In the genomic region with DNA sequence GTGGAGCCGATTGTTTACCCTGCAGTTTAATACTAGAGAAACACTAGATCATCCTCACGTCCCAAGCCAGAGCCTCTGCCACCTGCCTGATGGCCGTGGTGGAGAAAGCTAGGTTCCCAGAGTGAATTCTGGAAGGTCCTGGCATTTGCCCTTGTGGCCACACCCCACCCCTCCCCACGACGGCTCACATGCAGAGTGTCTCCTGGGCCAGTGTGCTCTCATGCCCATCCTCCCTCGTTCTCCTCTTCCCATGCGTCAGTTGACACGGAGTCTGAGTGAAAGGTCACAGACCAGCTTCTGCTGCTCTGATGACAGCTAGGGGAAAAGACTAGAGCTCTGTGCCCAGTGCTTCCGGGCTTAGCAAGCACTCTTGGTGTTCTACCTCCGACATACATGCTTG, we compare ENCODE assay signal across 9 mouse cellular contexts. TPM values are rescaled to one million over a fixed set of nuclear protein-coding genes. Genes with fewer than 3 reads are reported as not detected.
DNase-seq lines count a peak whose midpoint lies in the region.
"Had no signal": no experiment of that assay in that cellular context is flagged by ENCODE, and none has a peak within 500 bp of the region (broad histone marks: within the 10 kb centered on the region; RNA-seq: fewer than 3 reads in every experiment).

No protein-coding gene starts in this region.

- peak; percentile 68 to 81 for DNase-seq in lung, adult 18-20 months
- no peak for DNase-seq in lung, postnatal 14 days
- DNase-seq in gastrocnemius, adult 8-10 months (ENCODE audit: low spot score in 2 of 2), result peak; percentile 66 to 79
- peak; percentile 66 for DNase-seq in kidney, postnatal 10 days
- DNase-seq in lung, postnatal 36 days, result peak; percentile 80
- no peak for DNase-seq in layer of hippocampus, adult 8-10 months (ENCODE audit: low spot score in 2 of 2)
- no peak for DNase-seq in yolk sac, embryonic 10.5 days (ENCODE audit: low spot score)
- no peak for DNase-seq in layer of hippocampus, adult 18-20 months (ENCODE audit: low spot score in 2 of 2)

RNA-seq across cellular contexts. Expression of a gene that starts 7.0 kb away (rescaled TPM):
- 10 to 100 TPM; 20.9 to 28.6 (median 25.4) TPM for total RNA-seq in gastrocnemius, adult 8-10 months (2022)
- total RNA-seq in layer of hippocampus, adult 8-10 months (2022), result 10 to 100 TPM; 12.2 to 14.8 (median 13.2) TPM
- 10 to 100 TPM; 10.8 to 12.2 TPM for total RNA-seq in layer of hippocampus, adult 18-20 months (2021)

RNA-seq across cellular contexts. Expression of a gene that starts 20.5 kb away (rescaled TPM):
- under 1 TPM in 2 of 4 experiments, not detected in 2; 0.15 to 0.27 TPM for total RNA-seq in gastrocnemius, adult 8-10 months (2022)
- 1 to 10 TPM in 2 of 4 experiments, under 1 TPM in 2; 0.54 to 1.2 (median 0.83) TPM for total RNA-seq in layer of hippocampus, adult 8-10 months (2022)
- under 1 TPM in 1 of 2 experiments, not detected in 1; 0.33 TPM for total RNA-seq in layer of hippocampus, adult 18-20 months (2021)

RNA-seq across cellular contexts. Expression of a gene that starts 32.1 kb away (rescaled TPM):
- not detected for total RNA-seq in gastrocnemius, adult 8-10 months (2022)
- not detected for total RNA-seq in layer of hippocampus, adult 8-10 months (2022)
- not detected for total RNA-seq in layer of hippocampus, adult 18-20 months (2021)
- total RNA-seq: MEL had no signal

RNA-seq across cellular contexts. Expression of a gene that starts 33.3 kb away (rescaled TPM):
- total RNA-seq in gastrocnemius, adult 8-10 months (2022), result 10 to 100 TPM; 46.5 to 60.3 (median 57.4) TPM
- 10 to 100 TPM; 59.0 to 75.5 (median 67.5) TPM for total RNA-seq in layer of hippocampus, adult 8-10 months (2022)
- total RNA-seq in layer of hippocampus, adult 18-20 months (2021), result 10 to 100 TPM; 65.3 to 71.1 TPM

RNA-seq across cellular contexts. Expression of a gene that starts 38.4 kb away (rescaled TPM):
- under 1 TPM; 0.24 to 0.77 (median 0.61) TPM for total RNA-seq in gastrocnemius, adult 8-10 months (2022)
- total RNA-seq in layer of hippocampus, adult 8-10 months (2022), result 1 to 10 TPM; 3.4 to 5.1 (median 4.2) TPM
- total RNA-seq in layer of hippocampus, adult 18-20 months (2021), result 1 to 10 TPM; 2.0 to 4.2 TPM

Comparison
In these comparisons a context has a peak if more than half of its experiments do, and no peak if none do; other contexts are left out.
1. DNase-seq: peak in lung, adult 18-20 months (2 of 2), gastrocnemius, adult 8-10 months (2 of 2), kidney, postnatal 10 days (single experiment) and lung, postnatal 36 days (single experiment); none in lung, postnatal 14 days (single experiment), layer of hippocampus, adult 8-10 months (0 of 2), yolk sac, embryonic 10.5 days (single experiment) and layer of hippocampus, adult 18-20 months (0 of 2).